Mouse (Mus musculus) heart, postnatal 0 days (tissue): ENCODE data around the gene Pbrm1.

Experiments
- CTCF ChIP-seq: IDR thresholded peaks from 2 replicates; pipeline ENCODE4 v1.5.1; 2016; ENCODE audit warnings: antibody characterized with exemption, control low read depth, low read depth
- EP300 ChIP-seq: IDR thresholded peaks from 2 replicates; pipeline ENCODE4 v1.6.1; 2016; ENCODE audit warnings: antibody characterized with exemption, low read depth

GRCm38 (mm10) chr14:31140141-31140540 lies 121.2 kb downstream of the Pbrm1 start:
- TF ChIP-seq CTCF (no peak), EP300 (no peak)
